Mouse (Mus musculus) small intestine, adult 2 months (tissue): ENCODE measurements around the gene Scd4.

Experiments
- CTCF ChIP-seq: fragments of 200-500 bp; IDR thresholded peaks from 2 replicates; pipeline ENCODE4 v1.5.1; 2012; ENCODE audit warnings: low read depth, mild to moderate bottlenecking, control low read depth, inconsistent platforms, low read length, moderate library complexity, mixed read lengths; ENCODE audit not compliant: insufficient replicate concordance, insufficient read length; ENCODE audit errors: extremely low read depth
- POLR2A ChIP-seq: fragments of 200-500 bp; IDR thresholded peaks from 2 replicates; pipeline ENCODE4 v1.6.1; 2012; ENCODE audit warnings: low read depth, mild to moderate bottlenecking, control low read depth, inconsistent platforms, low read length, moderate library complexity

DNA sequence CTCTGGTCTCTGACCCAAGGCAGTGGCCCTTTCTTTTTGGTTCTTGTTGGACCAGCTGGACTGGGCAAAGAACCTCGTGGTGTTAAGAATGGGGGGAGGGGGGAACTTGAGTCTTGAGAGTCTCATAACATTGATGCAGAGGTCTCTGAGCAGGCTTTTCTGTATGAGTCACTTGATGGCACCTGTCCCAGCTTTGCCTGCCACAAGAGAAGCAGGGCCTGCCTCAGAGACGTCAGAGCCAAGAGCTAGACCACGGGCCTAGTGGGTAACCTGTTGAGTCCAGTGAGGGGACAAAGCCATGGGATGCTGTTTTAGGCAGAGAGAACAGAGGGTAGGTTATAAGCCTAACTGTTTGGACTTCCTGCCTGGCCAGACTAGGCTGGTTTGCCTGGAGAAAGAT lies 37.6 kb upstream of the Scd4 start:
- TF ChIP-seq CTCF (no peak), POLR2A (no peak)
